Mouse (Mus musculus): ENCODE results near the gene Bod1. TPM values are rescaled to one million over a fixed set of nuclear protein-coding genes. Genes with fewer than 3 reads are reported as not detected.
A peak's percentile ranks its signal among the peaks of the same experiment; 100 is the strongest.

Gene Bod1
- polyA plus RNA-seq, 1 experiment from 2014 or later: 184 TPM

DNA sequence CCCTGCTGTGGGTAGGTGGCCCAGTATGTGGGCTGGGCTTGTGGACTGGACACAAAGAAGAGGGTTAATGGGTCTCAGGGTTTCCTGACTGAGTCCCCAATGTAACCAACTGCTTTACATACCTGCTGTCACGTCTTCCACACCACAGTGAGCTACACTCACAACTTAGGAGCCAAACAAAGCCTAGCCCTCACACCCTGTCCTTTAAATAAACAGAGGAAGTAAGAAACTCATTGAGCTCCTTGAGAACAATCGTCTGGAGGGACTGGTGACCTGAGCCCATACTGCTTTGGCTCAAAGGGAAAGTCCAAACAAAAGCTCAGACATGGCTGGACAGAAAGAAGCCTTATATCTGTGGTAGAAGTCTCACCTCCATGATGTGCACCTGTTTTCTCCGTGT, 27.8 kb upstream of the Bod1 start:
- Histone ChIP-seq H3K9ac (ENCODE audit: low read length) (no peak overlapping the region), H3K27ac (ENCODE audit: low read depth, low read length) (no peak overlapping the region), H3K27me3 (replicated peaks; ENCODE audit: control insufficient read depth, insufficient read depth, low read length) (no peaks in the 10 kb centered on the region), H3K4me1 (ENCODE audit: control insufficient read depth, insufficient read depth, low read length) (peaks cover 3% of the 10 kb centered on the region; the same call in 1 of the 2 replicates), H3K4me3 (ENCODE audit: low read depth, low read length) (no peak overlapping the region), H3K9me3 (replicated peaks; ENCODE audit: control insufficient read depth, low read length) (no peaks in the 10 kb centered on the region), H3K4me2 (ENCODE audit: low read length) (no peak overlapping the region), H3K36me3 (ENCODE audit: control insufficient read depth, insufficient read depth, low read length) (no peaks in the 10 kb centered on the region)
- ATAC-seq: no peak
- no peak for DNase-seq (ENCODE audit: low spot score)
- 58% methylated on average over 3 of the region's 3 CpGs for WGBS

DNA sequence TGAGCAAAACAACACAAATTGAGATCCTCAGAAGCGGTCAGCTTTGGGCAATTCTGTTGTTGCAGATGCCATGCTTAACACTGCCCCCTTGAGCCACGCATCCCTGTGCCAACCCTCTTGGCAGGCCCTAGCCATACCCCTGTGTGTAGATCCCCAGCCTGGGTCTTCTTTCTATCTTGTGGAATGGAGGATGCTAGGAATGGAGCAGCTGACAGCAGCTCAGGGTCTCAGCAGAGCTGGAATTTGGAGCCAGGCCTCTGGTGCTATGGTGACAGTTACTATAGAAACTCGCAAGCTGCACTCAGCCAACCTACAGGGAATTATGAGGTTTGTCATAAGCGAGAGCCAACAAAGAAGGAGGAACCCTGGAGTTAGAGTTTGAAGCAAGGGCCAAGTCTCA, 23.1 kb upstream of the Bod1 start:
- 75% methylated on average over 4 of the region's 4 CpGs for WGBS
- Histone ChIP-seq H3K36me3 (ENCODE audit: control insufficient read depth, insufficient read depth, low read length) (no peaks in the 10 kb centered on the region), H3K27me3 (replicated peaks; ENCODE audit: control insufficient read depth, insufficient read depth, low read length) (no peaks in the 10 kb centered on the region), H3K9ac (ENCODE audit: low read length) (peak overlapping the region; percentile 29; the same call in 1 of the 2 replicates), H3K9me3 (replicated peaks; ENCODE audit: control insufficient read depth, low read length) (no peaks in the 10 kb centered on the region), H3K4me1 (ENCODE audit: control insufficient read depth, insufficient read depth, low read length) (peaks cover 3% of the 10 kb centered on the region; the same call in 1 of the 2 replicates), H3K4me2 (ENCODE audit: low read length) (no peak overlapping the region), H3K27ac (ENCODE audit: low read depth, low read length) (peak overlapping the region; percentile 74), H3K4me3 (ENCODE audit: low read depth, low read length) (no peak overlapping the region)
- ATAC-seq: peak; percentile 93
- DNase-seq (ENCODE audit: low spot score): peak; percentile 89

DNA sequence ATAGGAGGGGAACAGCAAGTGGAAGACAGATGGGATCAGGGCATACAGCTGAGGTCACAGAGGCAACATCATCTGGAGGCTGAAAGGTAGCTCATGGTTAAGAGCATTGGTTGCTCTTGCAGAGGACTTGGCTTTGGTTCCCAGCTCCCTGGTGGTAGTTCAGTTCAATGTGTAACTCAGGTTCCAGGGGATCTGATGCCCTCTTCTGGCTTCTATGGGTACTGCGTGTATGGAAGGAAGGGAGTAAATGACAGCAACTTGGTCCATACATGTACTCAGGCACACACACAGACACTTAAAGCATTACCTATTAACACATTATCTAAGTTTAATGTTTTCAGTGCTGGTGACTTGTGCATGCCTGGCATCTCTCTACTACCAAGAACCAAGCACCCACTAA, 22.4 kb upstream of the Bod1 start:
- peak overlapping the region; percentile 74; the same call in 1 of the 2 replicates for H3K27ac ChIP-seq (ENCODE audit: low read depth, low read length)
- WGBS: 88% methylated on average over 1 of the region's 1 CpGs

DNA sequence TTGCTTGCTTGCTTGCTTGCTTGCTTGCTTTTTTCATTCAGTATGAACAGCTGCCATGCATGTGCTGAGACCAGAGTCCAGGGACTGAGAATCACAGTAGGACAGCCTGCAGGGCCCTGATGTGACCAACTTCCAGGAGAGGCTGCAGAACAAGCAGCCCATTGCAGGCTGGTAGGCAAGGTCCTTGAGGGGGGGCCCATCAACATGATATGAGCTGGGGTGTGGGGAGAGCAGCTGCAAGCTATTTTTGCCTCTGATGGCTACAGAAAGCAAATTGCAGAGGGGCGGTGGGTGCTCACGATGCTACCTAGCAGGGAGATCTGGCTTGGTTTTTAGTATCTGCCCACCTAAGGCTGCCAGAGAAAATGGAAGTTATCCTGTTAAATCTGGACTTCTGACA, 21.6 kb upstream of the Bod1 start:
- 84% methylated on average over 2 of the region's 2 CpGs for WGBS
- no peak for ATAC-seq

More for the DNA sequence above, 22.4 kb upstream of the Bod1 start:
- Histone ChIP-seq H3K9me3 (replicated peaks; ENCODE audit: control insufficient read depth, low read length) (no peaks in the 10 kb centered on the region), H3K4me3 (ENCODE audit: low read depth, low read length) (no peak overlapping the region), H3K36me3 (ENCODE audit: control insufficient read depth, insufficient read depth, low read length) (no peaks in the 10 kb centered on the region), H3K4me2 (ENCODE audit: low read length) (no peak overlapping the region), H3K27me3 (replicated peaks; ENCODE audit: control insufficient read depth, insufficient read depth, low read length) (no peaks in the 10 kb centered on the region), H3K9ac (ENCODE audit: low read length) (no peak overlapping the region), H3K4me1 (ENCODE audit: control insufficient read depth, insufficient read depth, low read length) (peaks cover 3% of the 10 kb centered on the region; the same call in 1 of the 2 replicates)
- no peak for ATAC-seq
- no peak for DNase-seq (ENCODE audit: low spot score)

DNA sequence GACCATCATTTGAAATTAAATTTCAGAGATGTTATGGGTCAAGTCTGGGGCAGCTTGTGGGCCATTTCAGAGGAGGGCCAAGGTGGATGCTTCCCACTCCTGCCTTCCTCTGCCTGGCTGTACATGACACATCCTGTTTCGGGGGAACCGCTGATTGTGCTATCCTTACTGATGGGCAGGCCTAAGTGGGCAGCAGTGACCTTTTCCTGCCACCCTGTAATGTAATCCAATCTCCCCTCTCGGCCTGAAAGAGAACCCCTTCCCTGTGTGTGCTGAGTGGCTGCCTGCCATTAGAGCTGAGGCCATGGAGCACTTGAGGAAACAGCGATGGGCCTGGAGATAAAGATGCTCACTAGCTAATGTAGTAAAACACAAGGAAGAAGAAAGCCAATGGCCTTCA, 17.3 kb upstream of the Bod1 start:
- DNase-seq (ENCODE audit: low spot score) (no peak), ATAC-seq (no peak)
- H3K9me3 ChIP-seq (replicated peaks; ENCODE audit: control insufficient read depth, low read length): no peaks in the 10 kb centered on the region
- no peak overlapping the region for H3K4me3 ChIP-seq (ENCODE audit: low read depth, low read length)
- WGBS: 81% methylated on average over 4 of the region's 4 CpGs
- H3K27ac ChIP-seq (ENCODE audit: low read depth, low read length): no peak overlapping the region
- no peak overlapping the region for H3K9ac ChIP-seq (ENCODE audit: low read length)
- no peaks in the 10 kb centered on the region for H3K4me1 ChIP-seq (ENCODE audit: control insufficient read depth, insufficient read depth, low read length)
- no peaks in the 10 kb centered on the region for H3K36me3 ChIP-seq (ENCODE audit: control insufficient read depth, insufficient read depth, low read length)
- no peak overlapping the region for H3K4me2 ChIP-seq (ENCODE audit: low read length)
- H3K27me3 ChIP-seq (replicated peaks; ENCODE audit: control insufficient read depth, insufficient read depth, low read length): no peaks in the 10 kb centered on the region

More for the DNA sequence above, 21.6 kb upstream of the Bod1 start:
- no peak for DNase-seq (ENCODE audit: low spot score)
- no peak overlapping the region for H3K4me2 ChIP-seq (ENCODE audit: low read length)
- H3K4me3 ChIP-seq (ENCODE audit: low read depth, low read length): no peak overlapping the region
- peaks cover 3% of the 10 kb centered on the region; the same call in 1 of the 2 replicates for H3K4me1 ChIP-seq (ENCODE audit: control insufficient read depth, insufficient read depth, low read length)
- H3K27me3 ChIP-seq (replicated peaks; ENCODE audit: control insufficient read depth, insufficient read depth, low read length): no peaks in the 10 kb centered on the region
- no peaks in the 10 kb centered on the region for H3K9me3 ChIP-seq (replicated peaks; ENCODE audit: control insufficient read depth, low read length)
- no peaks in the 10 kb centered on the region for H3K36me3 ChIP-seq (ENCODE audit: control insufficient read depth, insufficient read depth, low read length)
- no peak overlapping the region for H3K27ac ChIP-seq (ENCODE audit: low read depth, low read length)
- H3K9ac ChIP-seq (ENCODE audit: low read length): no peak overlapping the region

DNA sequence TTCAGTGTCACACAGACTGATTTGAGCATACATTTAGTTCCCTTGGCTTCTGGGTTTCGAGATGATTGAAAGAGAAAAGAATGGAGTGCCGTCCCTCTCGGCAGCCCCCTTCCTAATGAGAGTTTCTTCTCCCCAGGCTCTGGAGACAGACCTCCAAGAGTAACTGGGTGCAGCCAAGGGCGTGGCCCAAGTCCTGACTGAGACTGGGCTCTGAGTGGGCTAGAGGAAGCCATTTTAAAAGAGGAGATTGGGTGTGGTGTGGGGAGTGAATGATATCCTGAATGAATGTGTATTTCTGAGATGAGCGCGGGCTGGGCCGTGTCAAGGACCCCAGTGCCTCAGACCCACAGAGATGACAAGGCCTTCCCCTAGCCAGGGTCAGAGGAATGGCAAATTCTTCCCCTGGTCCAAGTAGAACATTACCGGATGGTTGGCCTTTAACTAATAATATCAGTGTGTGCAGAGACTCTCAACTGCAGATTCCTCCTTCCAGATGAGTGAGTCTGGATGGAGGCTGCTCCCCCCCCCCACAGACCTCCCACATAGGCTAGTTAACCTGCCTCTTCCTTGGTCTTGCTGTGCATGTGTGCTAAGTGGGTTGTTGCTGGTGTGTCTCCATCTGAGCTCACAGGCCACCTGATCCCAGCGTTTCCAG, 13.4 kb upstream of the Bod1 start:
- no peak for ATAC-seq
- H3K27me3 ChIP-seq (replicated peaks; ENCODE audit: control insufficient read depth, insufficient read depth, low read length): no peaks in the 10 kb centered on the region
- no peak overlapping the region for H3K27ac ChIP-seq (ENCODE audit: low read depth, low read length)
- 77% methylated on average over 9 of the region's 9 CpGs for WGBS
- no peak overlapping the region for H3K9ac ChIP-seq (ENCODE audit: low read length)
- no peak overlapping the region for H3K4me2 ChIP-seq (ENCODE audit: low read length)
- no peaks in the 10 kb centered on the region for H3K9me3 ChIP-seq (replicated peaks; ENCODE audit: control insufficient read depth, low read length)
- H3K4me3 ChIP-seq (ENCODE audit: low read depth, low read length): no peak overlapping the region
- H3K36me3 ChIP-seq (ENCODE audit: control insufficient read depth, insufficient read depth, low read length): no peaks in the 10 kb centered on the region
- no peaks in the 10 kb centered on the region for H3K4me1 ChIP-seq (ENCODE audit: control insufficient read depth, insufficient read depth, low read length)
- no peak for DNase-seq (ENCODE audit: low spot score)

DNA sequence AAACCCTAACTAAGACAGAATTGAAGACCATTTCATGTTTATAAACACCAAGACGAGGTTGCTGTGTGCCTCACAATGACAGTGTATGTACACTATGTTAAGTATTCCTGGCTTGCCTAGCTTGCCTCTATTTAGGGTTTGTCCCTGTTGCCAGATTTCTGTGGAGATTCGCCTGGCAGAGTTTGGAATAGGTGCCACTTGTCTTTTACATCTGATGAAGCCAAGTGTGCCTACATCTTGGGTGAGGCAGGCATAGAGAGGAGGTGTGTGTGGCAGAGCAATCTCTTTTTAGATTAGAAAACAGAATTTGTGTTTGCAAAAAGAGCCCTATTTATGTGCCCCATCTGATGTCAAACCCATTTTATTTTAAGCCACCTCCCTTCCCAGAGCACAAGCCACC, 12.4 kb upstream of the Bod1 start:
- Histone ChIP-seq H3K27ac (ENCODE audit: low read depth, low read length) (no peak overlapping the region), H3K36me3 (ENCODE audit: control insufficient read depth, insufficient read depth, low read length) (no peaks in the 10 kb centered on the region), H3K4me1 (ENCODE audit: control insufficient read depth, insufficient read depth, low read length) (no peaks in the 10 kb centered on the region), H3K4me3 (ENCODE audit: low read depth, low read length) (no peak overlapping the region), H3K9ac (ENCODE audit: low read length) (no peak overlapping the region), H3K4me2 (ENCODE audit: low read length) (no peak overlapping the region), H3K9me3 (replicated peaks; ENCODE audit: control insufficient read depth, low read length) (no peaks in the 10 kb centered on the region), H3K27me3 (replicated peaks; ENCODE audit: control insufficient read depth, insufficient read depth, low read length) (no peaks in the 10 kb centered on the region)
- WGBS: 66% methylated on average over 2 of the region's 2 CpGs
- DNase-seq (ENCODE audit: low spot score) (no peak), ATAC-seq (no peak)

DNA sequence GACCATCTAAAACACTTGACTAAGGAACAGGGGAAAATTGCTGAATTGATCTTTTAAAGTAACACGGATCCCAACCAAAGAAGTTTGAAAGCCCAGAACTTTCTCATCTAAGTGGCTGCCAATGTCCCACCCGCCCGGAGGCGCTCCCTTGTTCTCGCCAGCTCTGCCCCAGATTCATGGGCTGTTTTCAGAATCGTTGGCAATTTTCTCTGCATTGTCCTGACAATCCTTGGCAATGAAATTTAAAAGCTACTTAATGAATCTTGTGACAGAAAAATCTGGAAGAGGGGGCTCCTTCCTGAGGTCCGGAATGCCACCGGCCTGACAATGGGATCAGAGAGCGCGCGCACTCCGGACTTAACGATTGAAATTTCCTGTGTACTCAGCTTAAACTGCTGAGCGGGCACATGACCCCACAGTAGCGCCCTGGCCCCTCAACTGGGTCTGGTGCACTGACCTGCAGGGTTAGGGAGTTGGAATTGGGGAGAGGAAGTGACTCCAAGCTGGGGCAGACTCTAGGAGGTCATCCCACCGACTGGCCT, 8.2 kb upstream of the Bod1 start:
- no peak overlapping the region for H3K9ac ChIP-seq (ENCODE audit: low read length)
- WGBS: 68% methylated on average over 16 of the region's 16 CpGs
- no peaks in the 10 kb centered on the region for H3K36me3 ChIP-seq (ENCODE audit: control insufficient read depth, insufficient read depth, low read length)
- no peak overlapping the region for H3K4me2 ChIP-seq (ENCODE audit: low read length)
- no peaks in the 10 kb centered on the region for H3K27me3 ChIP-seq (replicated peaks; ENCODE audit: control insufficient read depth, insufficient read depth, low read length)
- DNase-seq (ENCODE audit: low spot score) (no peak), ATAC-seq (no peak)
- H3K4me1 ChIP-seq (ENCODE audit: control insufficient read depth, insufficient read depth, low read length): no peaks in the 10 kb centered on the region
- no peaks in the 10 kb centered on the region for H3K9me3 ChIP-seq (replicated peaks; ENCODE audit: control insufficient read depth, low read length)
- H3K4me3 ChIP-seq (ENCODE audit: low read depth, low read length): no peak overlapping the region
- no peak overlapping the region for H3K27ac ChIP-seq (ENCODE audit: low read depth, low read length)

DNA sequence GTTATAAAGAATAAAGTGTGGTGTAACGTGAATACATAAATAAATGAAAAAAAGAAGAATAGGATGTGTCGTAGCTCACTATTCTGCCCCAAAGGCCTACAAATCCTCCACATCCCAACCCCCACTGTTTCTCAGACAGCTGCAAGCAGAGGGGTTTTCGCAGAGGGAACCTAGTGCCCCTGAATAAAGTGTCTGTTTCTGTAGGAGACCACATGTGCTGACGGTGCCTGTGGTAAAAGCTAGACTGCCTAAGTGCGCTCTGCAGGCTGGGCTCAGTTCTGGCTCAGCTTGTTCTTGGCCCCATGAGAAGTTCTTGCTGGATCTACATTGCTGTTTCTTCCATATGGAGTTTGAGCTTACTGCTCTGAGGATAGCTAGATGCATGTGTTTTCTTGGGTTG, 5.6 kb upstream of the Bod1 start:
- ATAC-seq (no peak), DNase-seq (ENCODE audit: low spot score) (no peak)
- H3K27me3 ChIP-seq (replicated peaks; ENCODE audit: control insufficient read depth, insufficient read depth, low read length): no peaks in the 10 kb centered on the region
- H3K9ac ChIP-seq (ENCODE audit: low read length): no peak overlapping the region
- H3K36me3 ChIP-seq (ENCODE audit: control insufficient read depth, insufficient read depth, low read length): no peaks in the 10 kb centered on the region
- H3K27ac ChIP-seq (ENCODE audit: low read depth, low read length): no peak overlapping the region
- no peaks in the 10 kb centered on the region for H3K9me3 ChIP-seq (replicated peaks; ENCODE audit: control insufficient read depth, low read length)
- no peaks in the 10 kb centered on the region for H3K4me1 ChIP-seq (ENCODE audit: control insufficient read depth, insufficient read depth, low read length)
- H3K4me2 ChIP-seq (ENCODE audit: low read length): no peak overlapping the region
- no peak overlapping the region for H3K4me3 ChIP-seq (ENCODE audit: low read depth, low read length)
- 88% methylated on average over 5 of the region's 5 CpGs for WGBS

Data from forebrain, embryonic 14.5 days (tissue).